Mouse (Mus musculus): ENCODE measurements around the gene Mfsd12. TPM values are rescaled to one million over a fixed set of nuclear protein-coding genes. Genes with fewer than 3 reads are reported as not detected.

The Mfsd12 gene
- polyA plus RNA-seq, 1 experiment from 2014 or later = 10.7 TPM

GRCm38 (mm10) chr10:81396749-81397148 is 39.5 kb downstream of the Mfsd12 start:
- WGBS = 65% methylated on average over 5 of the region's 5 CpGs
- Histone ChIP-seq H3K27me3 (no peaks in the 10 kb centered on the region), H3K4me1 (peaks cover 38% of the 10 kb centered on the region)

GRCm38 (mm10) chr10:81399296-81399695 is 42.0 kb downstream of the Mfsd12 start:
- H3K4me2 ChIP-seq = no peak overlapping the region
- peaks cover 50% of the 10 kb centered on the region for H3K36me3 ChIP-seq
- ATAC-seq (ENCODE audit: insufficient number of reproducible peaks, insufficient read depth, low FRiP score, low TSS enrichment, low read depth) = no peak
- no peaks in the 10 kb centered on the region for H3K9me3 ChIP-seq
- no peak overlapping the region for H3K4me3 ChIP-seq
- H3K9ac ChIP-seq = no peak overlapping the region
- no peak overlapping the region for H3K27ac ChIP-seq
- peaks cover 49% of the 10 kb centered on the region for H3K4me1 ChIP-seq
- 74% methylated on average over 5 of the region's 5 CpGs for WGBS
- no peaks in the 10 kb centered on the region for H3K27me3 ChIP-seq

More at GRCm38 (mm10) chr10:81396749-81397148, 39.5 kb downstream of the Mfsd12 start:
- no peak overlapping the region for H3K4me2 ChIP-seq
- H3K36me3 ChIP-seq = peaks cover 39% of the 10 kb centered on the region
- H3K4me3 ChIP-seq = no peak overlapping the region
- H3K27ac ChIP-seq = peak overlapping the region; percentile 48
- H3K9ac ChIP-seq = 0 out of 2 replicates have a peak overlapping the region, but pooled peaks have one; percentile 32
- no peaks in the 10 kb centered on the region for H3K9me3 ChIP-seq
- no peak for ATAC-seq (ENCODE audit: insufficient number of reproducible peaks, insufficient read depth, low FRiP score, low TSS enrichment, low read depth)

DNA sequence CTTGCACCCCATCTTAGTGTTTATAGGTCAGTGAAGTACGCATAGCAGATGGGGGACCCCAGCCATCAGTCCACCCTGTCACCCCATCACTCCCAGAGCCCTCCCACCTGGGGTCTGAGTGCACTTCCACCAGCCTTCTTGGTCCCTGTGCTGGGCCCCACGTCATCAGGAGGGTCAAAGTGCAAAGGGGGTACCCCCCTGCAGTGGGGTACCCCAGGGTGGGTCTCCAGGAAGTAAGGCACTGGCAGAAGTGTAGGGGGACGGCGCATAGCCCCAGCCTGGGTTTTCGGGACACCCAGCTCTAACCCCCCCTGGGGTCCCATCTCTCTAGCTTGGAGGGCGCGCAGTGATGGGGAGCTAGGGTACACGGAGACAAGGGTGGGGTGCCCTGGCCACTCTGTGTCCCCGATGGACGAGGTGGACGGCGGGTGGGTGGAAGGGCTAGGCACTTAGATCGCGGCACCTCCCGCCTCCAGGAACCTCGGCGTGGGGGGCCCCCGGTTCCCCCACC is 42.6 kb downstream of the Mfsd12 start:
- no peaks in the 10 kb centered on the region for H3K9me3 ChIP-seq
- no peak overlapping the region for H3K4me2 ChIP-seq
- no peak overlapping the region for H3K9ac ChIP-seq
- peaks cover 53% of the 10 kb centered on the region for H3K4me1 ChIP-seq
- WGBS = 80% methylated on average over 18 of the region's 18 CpGs
- no peak overlapping the region for H3K27ac ChIP-seq
- H3K36me3 ChIP-seq = peaks cover 56% of the 10 kb centered on the region
- H3K27me3 ChIP-seq = no peaks in the 10 kb centered on the region; the same call in 1 of the 2 replicates
- ATAC-seq (ENCODE audit: insufficient number of reproducible peaks, insufficient read depth, low FRiP score, low TSS enrichment, low read depth) = no peak
- no peak overlapping the region for H3K4me3 ChIP-seq

GRCm38 (mm10) chr10:81400371-81401204 is 43.3 kb downstream of the Mfsd12 start:
- H3K4me2 ChIP-seq = no peak overlapping the region
- peak overlapping the region; percentile 96 for H3K27ac ChIP-seq
- peaks cover 53% of the 10 kb centered on the region for H3K4me1 ChIP-seq
- peaks cover 61% of the 10 kb centered on the region for H3K36me3 ChIP-seq
- no peak overlapping the region for H3K4me3 ChIP-seq
- 0 out of 2 replicates have a peak overlapping the region, but pooled peaks have one; percentile 51 for H3K9ac ChIP-seq
- no peak for ATAC-seq (ENCODE audit: insufficient number of reproducible peaks, insufficient read depth, low FRiP score, low TSS enrichment, low read depth)
- H3K27me3 ChIP-seq = no peaks in the 10 kb centered on the region; the same call in 1 of the 2 replicates
- H3K9me3 ChIP-seq = no peaks in the 10 kb centered on the region
- 55% methylated on average over 22 of the region's 22 CpGs for WGBS

DNA sequence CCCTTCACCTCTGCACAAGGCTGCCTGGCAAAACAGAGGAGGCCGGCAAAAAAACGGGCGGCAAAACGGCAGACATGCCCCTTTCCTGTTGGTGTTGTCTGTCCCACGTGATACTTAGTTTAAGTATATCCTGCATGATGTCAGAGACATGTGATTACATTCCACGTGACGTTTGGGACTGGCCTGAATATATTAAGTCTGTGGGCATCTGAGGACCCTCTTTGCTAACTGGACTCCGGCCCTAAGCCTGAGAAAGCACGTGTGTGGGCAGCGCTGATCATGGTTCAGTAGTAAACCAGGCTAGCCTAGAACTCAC is 43.9 kb downstream of the Mfsd12 start:
- Histone ChIP-seq H3K27ac (peak overlapping the region; percentile 96), H3K36me3 (peaks cover 66% of the 10 kb centered on the region), H3K4me3 (no peak overlapping the region), H3K4me1 (peaks cover 56% of the 10 kb centered on the region), H3K9me3 (no peaks in the 10 kb centered on the region), H3K9ac (peak overlapping the region; percentile 51; the same call in 1 of the 2 replicates), H3K27me3 (no peaks in the 10 kb centered on the region; the same call in 1 of the 2 replicates), H3K4me2 (peak overlapping the region; percentile 44)
- ATAC-seq (ENCODE audit: insufficient number of reproducible peaks, insufficient read depth, low FRiP score, low TSS enrichment, low read depth) = no peak
- WGBS = 31% methylated on average over 10 of the region's 10 CpGs

- Histone ChIP-seq H3K4me3 (peak overlapping the region; percentile 13; the same call in 1 of the 2 replicates), H3K4me1 (peaks cover 59% of the 10 kb centered on the region), H3K36me3 (peaks cover 67% of the 10 kb centered on the region), H3K27ac (peak overlapping the region; percentile 96), H3K4me2 (peak overlapping the region; percentile 44), H3K27me3 (peaks cover 3% of the 10 kb centered on the region), H3K9ac (peak overlapping the region; percentile 58), H3K9me3 (no peaks in the 10 kb centered on the region)
- ATAC-seq (ENCODE audit: insufficient number of reproducible peaks, insufficient read depth, low FRiP score, low TSS enrichment, low read depth) = peak; percentile 81
- WGBS = 8% methylated on average over 18 of the region's 18 CpGs
These were observed 44.4 kb downstream of the Mfsd12 start for GRCm38 (mm10) chr10:81401521-81402226.

DNA sequence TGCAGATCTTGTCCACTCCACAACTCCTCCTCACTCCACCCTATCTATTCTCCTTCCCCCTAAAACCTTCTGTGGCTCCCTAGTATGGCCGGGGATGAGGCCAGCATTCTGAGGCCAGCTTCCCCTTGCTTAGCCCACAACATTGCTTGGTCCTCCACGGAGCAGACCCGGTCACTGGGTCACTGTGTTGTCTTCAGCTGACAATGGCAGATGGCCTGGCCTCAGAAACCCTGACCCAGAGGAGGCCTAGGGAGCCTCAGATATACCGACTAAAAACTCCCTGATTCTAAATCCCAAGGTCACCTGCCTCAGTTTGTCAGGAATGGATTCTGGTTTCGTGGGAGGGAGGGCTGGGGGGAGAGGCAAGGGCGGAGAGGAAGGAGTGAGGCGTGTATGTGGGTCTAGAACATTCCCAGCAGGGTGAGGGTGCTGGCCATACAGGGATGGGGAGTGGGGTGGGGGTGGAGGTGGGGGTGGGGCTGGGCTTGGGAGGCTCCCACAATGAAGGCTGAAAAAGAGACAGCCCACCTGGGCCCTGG is 45.0 kb downstream of the Mfsd12 start:
- peak overlapping the region; percentile 96 for H3K27ac ChIP-seq
- peak overlapping the region; percentile 13; the same call in 1 of the 2 replicates for H3K4me3 ChIP-seq
- no peak for ATAC-seq (ENCODE audit: insufficient number of reproducible peaks, insufficient read depth, low FRiP score, low TSS enrichment, low read depth)
- H3K27me3 ChIP-seq = peaks cover 9% of the 10 kb centered on the region
- H3K4me2 ChIP-seq = peak overlapping the region; percentile 44
- WGBS = 19% methylated on average over 7 of the region's 7 CpGs
- H3K9ac ChIP-seq = peak overlapping the region; percentile 58
- H3K36me3 ChIP-seq = peaks cover 68% of the 10 kb centered on the region
- peaks cover 64% of the 10 kb centered on the region for H3K4me1 ChIP-seq
- H3K9me3 ChIP-seq = no peaks in the 10 kb centered on the region

GRCm38 (mm10) chr10:81403511-81403910 is 46.2 kb downstream of the Mfsd12 start:
- no peak overlapping the region for H3K4me2 ChIP-seq
- H3K9me3 ChIP-seq = no peaks in the 10 kb centered on the region
- H3K27me3 ChIP-seq = peaks cover 18% of the 10 kb centered on the region
- WGBS = 56% methylated on average over 10 of the region's 10 CpGs
- no peak overlapping the region for H3K4me3 ChIP-seq
- peak overlapping the region; percentile 46; the same call in 1 of the 2 replicates for H3K9ac ChIP-seq
- ATAC-seq (ENCODE audit: insufficient number of reproducible peaks, insufficient read depth, low FRiP score, low TSS enrichment, low read depth) = no peak
- H3K36me3 ChIP-seq = peaks cover 75% of the 10 kb centered on the region
- peaks cover 77% of the 10 kb centered on the region for H3K4me1 ChIP-seq
- peak overlapping the region; percentile 96 for H3K27ac ChIP-seq

GRCm38 (mm10) chr10:81404082-81404481 is 46.8 kb downstream of the Mfsd12 start:
- H3K9ac ChIP-seq = no peak overlapping the region
- H3K4me1 ChIP-seq = peaks cover 82% of the 10 kb centered on the region
- H3K4me3 ChIP-seq = no peak overlapping the region
- no peaks in the 10 kb centered on the region for H3K9me3 ChIP-seq
- no peak overlapping the region for H3K27ac ChIP-seq
- H3K27me3 ChIP-seq = peaks cover 21% of the 10 kb centered on the region
- ATAC-seq (ENCODE audit: insufficient number of reproducible peaks, insufficient read depth, low FRiP score, low TSS enrichment, low read depth) = no peak
- peaks cover 78% of the 10 kb centered on the region for H3K36me3 ChIP-seq
- H3K4me2 ChIP-seq = no peak overlapping the region
- 21% methylated on average over 9 of the region's 9 CpGs for WGBS

GRCm38 (mm10) chr10:81404720-81405119 is 47.4 kb downstream of the Mfsd12 start:
- Histone ChIP-seq H3K27ac (0 out of 2 replicates have a peak overlapping the region, but pooled peaks have one; percentile 16), H3K4me2 (no peak overlapping the region), H3K9ac (no peak overlapping the region), H3K4me1 (peaks cover 86% of the 10 kb centered on the region), H3K9me3 (no peaks in the 10 kb centered on the region), H3K4me3 (no peak overlapping the region), H3K36me3 (peaks cover 72% of the 10 kb centered on the region), H3K27me3 (peaks cover 21% of the 10 kb centered on the region)
- WGBS = 60% methylated on average over 18 of the region's 18 CpGs
- no peak for ATAC-seq (ENCODE audit: insufficient number of reproducible peaks, insufficient read depth, low FRiP score, low TSS enrichment, low read depth)

DNA sequence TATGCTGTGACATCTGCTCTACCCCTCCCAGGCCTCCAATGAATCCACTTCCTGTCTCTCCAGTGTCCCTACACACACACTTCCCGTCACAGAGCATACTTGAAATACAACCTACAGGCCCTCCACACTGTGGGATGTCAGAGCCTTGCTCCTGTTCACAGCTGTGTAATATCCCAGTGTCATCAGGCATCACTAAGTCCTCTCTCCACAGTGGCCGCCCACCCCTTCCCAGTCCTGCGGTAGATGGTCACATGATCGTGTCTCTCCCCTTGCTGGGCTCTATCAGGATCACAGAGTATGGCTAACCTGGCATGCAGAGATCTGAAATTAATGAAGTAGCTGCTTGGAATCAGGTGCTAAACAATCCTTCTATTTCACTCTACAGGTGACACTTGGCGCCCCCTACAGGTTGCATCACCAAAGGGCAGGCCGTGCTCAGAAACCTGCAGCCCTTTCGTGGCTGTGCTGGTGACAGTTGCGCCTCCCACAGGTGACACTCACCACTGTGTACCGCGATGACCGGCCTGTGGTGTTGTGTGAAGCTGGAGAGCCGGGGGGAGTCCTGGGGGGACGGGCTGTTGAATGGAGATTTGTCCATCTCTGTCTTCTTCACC is 48.4 kb downstream of the Mfsd12 start:
- Histone ChIP-seq H3K27me3 (peaks cover 21% of the 10 kb centered on the region), H3K9ac (no peak overlapping the region), H3K4me1 (peaks cover 87% of the 10 kb centered on the region), H3K36me3 (peaks cover 65% of the 10 kb centered on the region), H3K4me2 (no peak overlapping the region), H3K9me3 (no peaks in the 10 kb centered on the region), H3K4me3 (no peak overlapping the region), H3K27ac (no peak overlapping the region)
- ATAC-seq (ENCODE audit: insufficient number of reproducible peaks, insufficient read depth, low FRiP score, low TSS enrichment, low read depth) = no peak
- WGBS = 43% methylated on average over 13 of the region's 13 CpGs
